Mouse (Mus musculus) cortical plate, adult 2 months (tissue): ENCODE measurements around the gene Grk1. TPM values are rescaled to one million over a fixed set of nuclear protein-coding genes. Genes with fewer than 3 reads are reported as not detected.

Source experiments
- H3K27ac ChIP-seq: fragments of 200-500 bp; 2 replicates; pipeline ENCODE4 v1.5.1; 2012; ENCODE audit warnings: low read length, control low read depth, inconsistent platforms; ENCODE audit not compliant: insufficient read depth
- H3K4me1 ChIP-seq: fragments of 200-500 bp; 2 replicates; pipeline ENCODE4 v1.6.1; 2011; ENCODE audit warnings: low read length; ENCODE audit not compliant: control insufficient read depth, insufficient read depth
- H3K4me3 ChIP-seq: fragments of 200-500 bp; 2 replicates; pipeline ENCODE4 v1.5.1; 2011; ENCODE audit warnings: mild to moderate bottlenecking, low read length, control low read depth; ENCODE audit not compliant: insufficient read depth
- CTCF ChIP-seq: fragments of 200-500 bp; IDR thresholded peaks from 2 replicates; pipeline ENCODE4 v1.5.1; 2011; ENCODE audit warnings: mild to moderate bottlenecking, control low read depth, low read length; ENCODE audit not compliant: insufficient read depth; ENCODE audit errors: extremely low read depth
- POLR2A ChIP-seq: fragments of 200-500 bp; IDR thresholded peaks from 2 replicates; pipeline ENCODE4 v1.6.1; 2011; ENCODE audit warnings: mild to moderate bottlenecking, low read length, control low read depth; ENCODE audit not compliant: insufficient read depth; ENCODE audit errors: extremely low read depth
- polyA plus RNA-seq: library from polyadenylated mRNA; depleted of rRNA; stranded (reverse); fragments of >200 nt; gene quantifications from 2 replicates; pipeline ENCODE4 v1.2.3, GENCODE M21; 2012

Gene Grk1
- polyA plus RNA-seq, 1 experiment = 0.02 TPM

DNA sequence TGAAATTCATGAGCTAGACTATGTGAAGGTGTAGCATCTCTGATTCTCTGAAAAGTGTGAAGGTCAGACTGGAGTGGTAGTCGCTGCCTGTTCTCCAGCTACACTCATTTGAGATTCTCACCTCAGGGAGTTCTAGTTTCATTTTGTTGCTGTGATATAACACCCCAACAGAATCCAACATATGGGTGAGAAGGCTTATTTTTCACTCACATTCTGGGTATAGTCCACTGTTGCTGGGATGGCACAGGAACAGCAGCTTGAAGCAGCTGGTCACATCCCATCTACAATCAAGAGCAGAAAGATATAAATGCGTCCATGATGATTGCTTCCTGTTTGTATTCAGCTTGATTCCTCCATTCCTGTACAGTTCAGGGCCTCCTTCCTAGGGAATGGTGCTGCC, 37.3 kb downstream of the Grk1 start:
- Histone ChIP-seq H3K4me1 (no peaks in the 10 kb centered on the region), H3K4me3 (no peak overlapping the region), H3K27ac (no peak overlapping the region)
- TF ChIP-seq CTCF (no peak), POLR2A (no peak)

DNA sequence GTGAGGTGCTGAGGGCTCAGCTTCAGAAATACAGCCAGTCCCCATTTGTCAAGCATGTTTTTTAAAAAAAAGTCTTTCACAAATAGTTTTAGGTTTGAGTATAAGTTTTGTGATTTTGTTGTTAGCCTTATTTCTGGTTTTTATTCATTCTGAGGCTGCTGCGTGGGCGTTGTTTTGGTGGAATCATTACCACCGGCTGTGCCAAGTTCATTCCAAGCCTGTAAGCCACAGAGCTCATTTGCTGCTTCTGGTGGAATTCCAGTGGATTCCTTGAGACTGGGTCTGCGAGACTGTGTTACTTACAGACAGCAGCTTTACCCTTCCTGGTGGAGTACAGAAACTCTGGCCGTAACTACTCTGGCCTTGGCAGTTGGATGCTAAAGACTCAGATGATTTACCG, 41.6 kb downstream of the Grk1 start:
- H3K4me3 ChIP-seq = no peak overlapping the region

DNA sequence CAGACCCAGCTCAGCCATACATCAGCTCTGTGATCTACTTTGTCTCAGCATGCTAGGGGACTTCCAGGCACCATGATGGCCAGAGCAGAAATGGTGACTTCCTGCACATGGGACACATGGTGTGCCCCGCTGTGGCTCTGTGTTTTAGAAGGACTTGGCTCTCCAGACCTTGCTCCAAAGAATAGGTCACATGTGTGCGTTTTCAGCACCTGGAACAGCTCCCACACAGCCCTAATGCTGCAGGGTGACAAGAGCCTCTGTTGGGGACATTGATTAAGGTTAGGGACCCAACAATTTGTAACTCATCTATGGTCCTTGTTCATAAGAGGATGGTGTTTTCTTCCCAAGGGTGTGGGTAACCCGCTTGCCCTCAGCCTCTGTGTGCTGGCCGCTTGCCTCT, 43.3 kb downstream of the Grk1 start:
- no peaks in the 10 kb centered on the region for H3K4me1 ChIP-seq
- no peak for TF ChIP-seq POLR2A
- TF ChIP-seq CTCF = no peak
- H3K4me3 ChIP-seq = no peak overlapping the region
- H3K27ac ChIP-seq = no peak overlapping the region

More for the DNA sequence above, 41.6 kb downstream of the Grk1 start:
- H3K4me1 ChIP-seq = no peaks in the 10 kb centered on the region
- H3K27ac ChIP-seq = no peak overlapping the region
- TF ChIP-seq POLR2A = no peak
- no peak for TF ChIP-seq CTCF

DNA sequence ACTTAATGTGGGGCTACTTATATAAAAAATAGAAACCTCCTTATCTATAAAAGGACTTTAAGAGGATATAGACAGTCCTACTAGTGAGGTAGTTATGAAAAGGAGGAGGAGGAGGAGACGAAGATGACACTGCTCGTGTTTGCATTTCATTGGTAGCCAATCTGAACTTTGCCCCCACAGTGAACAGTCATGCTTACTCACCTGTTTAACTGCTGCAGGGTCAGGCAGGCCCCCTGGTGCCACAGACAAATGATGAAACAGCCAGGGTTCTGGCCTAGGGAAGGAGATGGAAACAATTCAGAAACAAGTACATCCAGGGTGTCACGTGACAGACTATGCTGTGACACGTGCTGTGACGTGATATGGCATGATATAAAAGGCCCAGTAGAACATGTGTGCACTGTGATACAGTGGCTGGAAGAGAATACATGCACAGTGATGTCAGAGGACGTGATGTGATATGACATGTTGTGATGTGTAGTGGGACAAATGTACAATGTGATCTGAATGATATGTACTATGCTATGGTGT, 46.9 kb downstream of the Grk1 start:
- Histone ChIP-seq H3K4me1 (no peaks in the 10 kb centered on the region), H3K27ac (no peak overlapping the region), H3K4me3 (no peak overlapping the region)
- TF ChIP-seq CTCF = no peak
- no peak for TF ChIP-seq POLR2A

DNA sequence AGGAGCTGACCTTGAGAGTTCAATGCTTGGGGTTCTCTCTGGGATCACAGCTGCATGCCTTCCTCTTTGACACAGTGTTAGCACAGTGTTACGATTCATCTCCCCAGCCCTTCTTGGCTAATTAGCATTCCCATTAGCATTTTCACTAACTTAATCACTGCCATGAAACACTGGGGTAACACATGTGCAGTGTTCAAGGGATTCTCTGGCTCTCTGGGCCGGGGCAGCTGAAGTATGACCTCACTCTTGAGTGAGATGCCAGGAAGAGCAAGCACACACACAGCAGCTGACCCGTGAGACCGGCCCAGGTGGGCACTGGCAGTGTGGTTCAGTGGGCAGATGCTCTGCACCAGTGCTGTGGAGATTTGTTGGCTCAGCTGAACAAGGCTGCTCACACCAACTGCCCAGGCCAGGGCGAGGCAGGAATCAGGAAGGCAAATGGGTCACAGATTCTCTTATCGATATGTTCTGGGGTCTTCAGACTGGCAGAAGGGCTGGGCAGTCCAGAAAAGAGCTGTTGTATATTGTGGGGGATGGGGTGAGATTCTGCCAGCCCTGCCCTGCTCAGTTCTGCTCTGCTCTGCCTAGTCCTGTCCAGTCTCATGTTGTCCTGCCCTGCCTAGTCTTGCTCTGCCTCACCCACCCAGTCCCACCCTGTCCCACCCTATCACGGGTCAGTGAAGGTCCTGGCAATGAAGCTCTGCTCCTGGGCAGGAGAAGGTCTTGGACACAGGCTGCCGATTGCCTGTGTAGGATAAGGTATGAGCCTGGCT, 49.6 kb downstream of the Grk1 start:
- no peak for TF ChIP-seq POLR2A
- no peak for TF ChIP-seq CTCF
- Histone ChIP-seq H3K4me1 (no peaks in the 10 kb centered on the region), H3K27ac (no peak overlapping the region), H3K4me3 (no peak overlapping the region)

DNA sequence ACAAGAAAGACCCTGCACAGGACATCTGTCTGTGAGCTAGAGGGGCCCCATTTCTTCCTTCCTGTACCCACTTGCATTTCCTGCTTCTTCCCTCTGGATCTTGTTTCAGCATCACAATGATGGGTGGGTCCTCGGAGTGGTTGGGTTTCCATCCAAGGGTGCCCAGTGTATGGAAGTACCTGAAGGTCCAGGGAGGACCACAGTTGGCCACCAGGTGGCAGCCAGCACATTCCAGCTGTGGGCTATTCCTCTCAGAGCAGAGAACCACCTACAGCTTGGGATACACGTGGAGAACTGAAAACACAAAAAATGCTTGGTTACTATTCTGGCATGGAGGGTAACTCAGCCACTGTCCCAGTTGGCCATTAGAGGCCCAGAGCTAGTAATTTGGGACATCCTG, 50.4 kb downstream of the Grk1 start:
- Histone ChIP-seq H3K4me1 (no peaks in the 10 kb centered on the region), H3K27ac (no peak overlapping the region), H3K4me3 (no peak overlapping the region)
- TF ChIP-seq CTCF = peak; percentile 59
- no peak for TF ChIP-seq POLR2A

DNA sequence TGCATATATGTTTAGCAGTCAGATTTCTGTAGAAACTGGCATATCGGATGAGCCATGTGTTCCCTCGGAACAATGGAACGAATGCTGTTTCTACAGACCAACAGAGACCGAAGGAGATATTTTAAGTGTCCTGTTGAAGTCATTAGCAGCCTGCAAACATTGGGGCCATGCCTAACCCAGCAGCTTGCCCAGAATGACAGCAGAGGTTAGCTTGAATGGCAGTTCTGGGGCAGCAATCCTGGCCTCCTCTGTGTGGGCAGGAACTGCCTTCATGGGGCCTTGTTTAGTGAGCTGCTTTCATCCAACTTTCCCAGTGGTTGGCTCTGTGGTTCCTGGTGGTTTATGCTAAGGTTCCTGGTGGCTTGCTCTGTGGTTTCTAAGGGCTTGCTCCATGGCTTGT, 54.5 kb downstream of the Grk1 start:
- no peak overlapping the region for H3K4me3 ChIP-seq
- no peak overlapping the region for H3K27ac ChIP-seq
- TF ChIP-seq POLR2A (no peak), CTCF (no peak)
- no peaks in the 10 kb centered on the region for H3K4me1 ChIP-seq

DNA sequence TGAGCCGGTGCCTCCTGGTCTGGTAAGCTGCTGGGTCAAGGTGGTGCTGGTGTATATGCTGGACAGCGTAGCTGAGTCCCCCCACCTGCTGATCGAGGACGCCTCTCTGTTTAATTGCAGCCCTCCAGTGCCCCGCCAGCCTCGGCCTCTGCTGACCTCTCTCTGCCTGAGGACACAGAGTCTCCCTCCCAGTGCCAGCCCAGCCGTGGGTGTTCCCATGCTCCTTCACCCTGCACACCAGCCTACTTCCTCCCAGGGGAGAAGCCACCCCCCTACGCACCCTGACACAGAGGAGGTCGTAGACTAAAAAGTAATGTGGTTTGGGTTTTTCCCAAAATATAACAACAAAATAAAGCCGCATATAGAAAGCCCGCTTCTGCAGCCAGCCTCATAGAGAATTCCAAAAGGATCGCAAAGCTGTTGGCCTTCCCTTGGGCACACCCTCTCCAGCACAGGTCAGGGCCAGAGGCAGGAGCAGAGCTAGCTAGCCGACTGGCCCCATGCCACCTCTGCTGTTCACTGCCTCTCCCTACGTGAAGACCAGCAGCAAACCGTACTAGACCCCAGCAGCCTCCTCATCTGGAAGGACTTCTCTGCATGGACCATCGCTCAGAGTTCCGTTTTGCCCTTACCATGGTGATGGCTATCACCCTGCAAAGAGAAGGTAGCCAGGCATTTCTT, 56.3 kb downstream of the Grk1 start:
- Histone ChIP-seq H3K4me3 (no peak overlapping the region), H3K27ac (no peak overlapping the region)
- TF ChIP-seq CTCF (no peak), POLR2A (no peak)

DNA sequence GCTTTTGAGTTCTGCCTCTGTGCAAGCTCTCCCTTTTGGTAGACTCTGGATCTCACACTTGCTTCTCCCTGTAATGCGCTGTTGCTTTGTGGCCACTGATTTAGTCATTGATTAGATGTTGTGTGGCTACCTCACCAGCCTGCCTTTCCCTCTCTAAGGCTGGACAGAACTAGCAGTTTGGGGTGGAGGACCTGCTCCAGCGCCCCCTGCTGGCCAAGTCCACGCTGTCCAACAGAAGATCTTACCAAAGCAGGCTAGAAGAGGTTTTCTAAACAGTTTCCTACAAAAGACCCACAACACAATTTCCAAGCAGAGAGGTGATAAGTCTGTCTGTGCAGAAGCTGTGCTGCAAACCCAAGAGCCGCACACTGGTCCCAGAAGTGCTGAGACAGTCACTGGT, 57.0 kb downstream of the Grk1 start:
- TF ChIP-seq POLR2A (no peak), CTCF (peak; percentile 85)
- Histone ChIP-seq H3K4me1 (no peaks in the 10 kb centered on the region), H3K4me3 (no peak overlapping the region), H3K27ac (no peak overlapping the region)

More for the DNA sequence above, 56.3 kb downstream of the Grk1 start:
- no peaks in the 10 kb centered on the region for H3K4me1 ChIP-seq

DNA sequence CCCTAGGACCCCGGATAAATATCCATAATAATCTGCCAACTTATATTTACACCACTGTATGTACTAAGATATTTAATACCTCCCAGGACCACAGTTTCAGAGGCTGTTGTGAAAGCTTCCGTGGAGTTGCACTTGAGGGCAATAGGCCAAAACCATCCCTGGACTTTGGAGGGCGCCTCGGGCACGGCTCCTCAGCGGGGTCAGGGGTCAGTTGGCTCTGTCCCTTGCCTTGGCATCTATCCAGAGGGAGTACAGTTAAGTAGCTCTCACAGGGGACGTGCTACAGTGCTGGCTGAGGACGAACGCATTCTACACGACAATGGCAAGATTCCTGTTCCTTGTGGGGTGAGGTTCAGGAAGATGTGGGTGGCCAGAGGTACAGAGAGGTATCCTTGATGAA, 57.5 kb downstream of the Grk1 start:
- no peak overlapping the region for H3K4me3 ChIP-seq
- no peaks in the 10 kb centered on the region for H3K4me1 ChIP-seq
- TF ChIP-seq CTCF = no peak
- H3K27ac ChIP-seq = no peak overlapping the region
